Mouse (Mus musculus) MEL-GATA-1-ER (cell line): Measurements from ENCODE around the gene Uba3.

Experiments used
- DNase-seq: peaks from one replicate; pipeline ENCODE4 v3.0.0-alpha.2; 2012; ENCODE audit warnings: low read depth; ENCODE audit errors: extremely low read depth

Uba3 gene

DNA sequence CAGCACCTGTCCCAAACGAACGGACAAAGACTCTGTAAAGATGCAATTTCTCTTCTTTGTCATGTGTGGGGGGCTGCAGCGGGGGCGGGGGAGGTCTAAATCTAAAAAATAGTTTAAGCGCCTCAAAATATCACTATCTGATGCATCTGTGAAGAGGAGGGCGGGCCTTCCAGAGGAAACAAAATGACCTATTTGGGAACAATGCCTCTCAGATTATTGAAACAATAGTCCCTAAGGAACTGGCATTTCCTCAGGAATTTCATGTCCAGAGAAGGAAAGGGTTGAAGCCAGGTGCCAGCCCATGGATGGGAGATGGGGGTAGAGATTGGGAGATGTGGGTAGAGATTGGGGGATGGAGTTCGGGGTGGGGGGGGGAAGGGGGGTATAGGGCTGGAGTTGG is 63.6 kb downstream of the Uba3 start:
- DNase-seq, result no peak
